ENCODE assay signal across 17 mouse cellular contexts in genomic region chr7:84777696-84778095, GRCm38 (mm10).
DNase-seq lines count a peak whose midpoint lies in the region; ATAC-seq and TF ChIP-seq lines count a peak whose summit lies in the region.
"Had no signal": no experiment of that assay in that cellular context is flagged by ENCODE, and none has a peak within 500 bp of the region (broad histone marks: within the 10 kb centered on the region; RNA-seq: fewer than 3 reads in every experiment).

No protein-coding gene starts in this region.

- intact Hi-C loops in left cerebral cortex, postnatal 10 days (cut with DNase I), result loop anchor here (5.0 kb wide), 1 partner anchor 185 kb away; no protein-coding TSS in a partner anchor

- no peak for TF ChIP-seq EP300 in lung, postnatal 0 days (IDR thresholded peaks at IDR 0.05)

- H3K4me2 ChIP-seq in intestine, postnatal 0 days (replicated peaks; ENCODE audit: low read depth), result no peak overlapping the region
- no peak overlapping the region for H3K4me2 ChIP-seq in intestine, embryonic 15.5 days (replicated peaks)
- no peak overlapping the region for H3K4me2 ChIP-seq in lung, postnatal 0 days (replicated peaks; ENCODE audit: low read depth, low read length)
- H3K4me2 ChIP-seq: kidney, embryonic 15.5 days; stomach, embryonic 15.5 days had no signal

- H3K27ac ChIP-seq in intestine, postnatal 0 days (ENCODE audit: low read depth, low read length), result no peak overlapping the region
- no peak overlapping the region for H3K27ac ChIP-seq in intestine, embryonic 15.5 days
- H3K27ac ChIP-seq in lung, postnatal 0 days (ENCODE audit: low read length), result no peak overlapping the region
- H3K27ac ChIP-seq: hindbrain, embryonic 10.5 days; kidney, embryonic 15.5 days; stomach, embryonic 15.5 days had no signal

- peak; percentile 39 for TF ChIP-seq CTCF in intestine, postnatal 0 days (IDR thresholded peaks at IDR 0.05; ENCODE audit: low read depth)
- TF ChIP-seq CTCF in lung, postnatal 0 days (IDR thresholded peaks at IDR 0.05), result peak; percentile 34
- peak; percentile 2; the same call in 1 of the 2 replicates for TF ChIP-seq CTCF in E14TG2a.4 (conservative IDR thresholded peaks at IDR 0.05; ENCODE audit: low read length)

- no peaks in the 10 kb centered on the region for H3K36me3 ChIP-seq in intestine, postnatal 0 days (ENCODE audit: control insufficient read depth, insufficient read depth)
- no peaks in the 10 kb centered on the region for H3K36me3 ChIP-seq in intestine, embryonic 15.5 days
- no peaks in the 10 kb centered on the region for H3K36me3 ChIP-seq in lung, postnatal 0 days (ENCODE audit: insufficient read depth, low read length)
- H3K36me3 ChIP-seq in E14TG2a.4 (ENCODE audit: insufficient read depth, low read length), result no peaks in the 10 kb centered on the region
- H3K36me3 ChIP-seq: hindbrain, embryonic 10.5 days; kidney, embryonic 15.5 days; stomach, embryonic 15.5 days had no signal

- H3K9ac ChIP-seq in intestine, postnatal 0 days (ENCODE audit: low read depth, low read length), result no peak overlapping the region
- no peak overlapping the region for H3K9ac ChIP-seq in intestine, embryonic 15.5 days
- H3K9ac ChIP-seq in lung, postnatal 0 days (replicated peaks; ENCODE audit: low read depth), result no peak overlapping the region
- H3K9ac ChIP-seq: forebrain, postnatal 0 days; kidney, embryonic 15.5 days; stomach, embryonic 15.5 days had no signal

- ATAC-seq in intestine, postnatal 0 days, result no peak
- ATAC-seq in intestine, embryonic 15.5 days, result no peak
- ATAC-seq in lung, postnatal 0 days, result no peak
- ATAC-seq: forebrain, postnatal 0 days; inflammation-experienced regulatory T-cells, adult 6 months had no signal

- H3K4me1 ChIP-seq in intestine, postnatal 0 days (replicated peaks; ENCODE audit: control insufficient read depth, insufficient read depth, low read length), result no peaks in the 10 kb centered on the region
- no peaks in the 10 kb centered on the region for H3K4me1 ChIP-seq in intestine, embryonic 15.5 days (replicated peaks)
- H3K4me1 ChIP-seq in lung, postnatal 0 days (ENCODE audit: insufficient read depth, low read depth, low read length), result no peaks in the 10 kb centered on the region
- H3K4me1 ChIP-seq in E14TG2a.4 (replicated peaks; ENCODE audit: low read depth, low read length), result no peaks in the 10 kb centered on the region
- H3K4me1 ChIP-seq: hindbrain, embryonic 10.5 days; kidney, embryonic 15.5 days; stomach, embryonic 15.5 days had no signal

- H3K9me3 ChIP-seq in intestine, postnatal 0 days (ENCODE audit: control insufficient read depth), result no peaks in the 10 kb centered on the region
- no peaks in the 10 kb centered on the region for H3K9me3 ChIP-seq in intestine, embryonic 15.5 days
- H3K9me3 ChIP-seq in lung, postnatal 0 days (ENCODE audit: low read length), result no peaks in the 10 kb centered on the region
- no peaks in the 10 kb centered on the region for H3K9me3 ChIP-seq in E14TG2a.4 (ENCODE audit: low read length)
- H3K9me3 ChIP-seq: hindbrain, embryonic 10.5 days; kidney, embryonic 15.5 days; megakaryocyte, embryonic 14.5 days; stomach, embryonic 15.5 days had no signal

- no peak overlapping the region for H3K4me3 ChIP-seq in intestine, postnatal 0 days (ENCODE audit: low read depth, low read length)
- no peak overlapping the region for H3K4me3 ChIP-seq in intestine, embryonic 15.5 days (replicated peaks)
- no peak overlapping the region for H3K4me3 ChIP-seq in lung, postnatal 0 days (ENCODE audit: low read depth, low read length)
- no peak overlapping the region for H3K4me3 ChIP-seq in E14TG2a.4 (replicated peaks; ENCODE audit: low read length)
- H3K4me3 ChIP-seq: hindbrain, embryonic 10.5 days; kidney, embryonic 15.5 days; megakaryocyte, embryonic 14.5 days; stomach, embryonic 15.5 days had no signal

- no peak for DNase-seq in lung, postnatal 0 days (ENCODE audit: low spot score)
- no peak for DNase-seq in lung, postnatal 36 days
- DNase-seq in c-Kit-positive CD71-negative TER-119-negative erythroid progenitor cells, embryonic 14.5 days (ENCODE audit: low read depth), result peak; percentile 1
- DNase-seq in left cerebral cortex, postnatal 10 days (ENCODE audit: extremely low spot score in 1 of 2, low spot score in 2 of 2), result no peak
- no peak for DNase-seq in adrenal gland, postnatal 10 days
- DNase-seq: cerebellum, adult 11-12 months; forebrain, postnatal 0 days; heart, adult 18-20 months; thymus, postnatal 25 days had no signal

- H3K27me3 ChIP-seq in intestine, postnatal 0 days (replicated peaks; ENCODE audit: control insufficient read depth, insufficient read depth, low read length), result no peaks in the 10 kb centered on the region
- H3K27me3 ChIP-seq in intestine, embryonic 15.5 days (replicated peaks), result no peaks in the 10 kb centered on the region
- no peaks in the 10 kb centered on the region for H3K27me3 ChIP-seq in lung, postnatal 0 days (replicated peaks; ENCODE audit: insufficient read depth, low read length)
- no peaks in the 10 kb centered on the region for H3K27me3 ChIP-seq in E14TG2a.4 (ENCODE audit: insufficient read depth, low read length)
- H3K27me3 ChIP-seq: kidney, embryonic 15.5 days; stomach, embryonic 15.5 days had no signal
